In the genomic region with DNA sequence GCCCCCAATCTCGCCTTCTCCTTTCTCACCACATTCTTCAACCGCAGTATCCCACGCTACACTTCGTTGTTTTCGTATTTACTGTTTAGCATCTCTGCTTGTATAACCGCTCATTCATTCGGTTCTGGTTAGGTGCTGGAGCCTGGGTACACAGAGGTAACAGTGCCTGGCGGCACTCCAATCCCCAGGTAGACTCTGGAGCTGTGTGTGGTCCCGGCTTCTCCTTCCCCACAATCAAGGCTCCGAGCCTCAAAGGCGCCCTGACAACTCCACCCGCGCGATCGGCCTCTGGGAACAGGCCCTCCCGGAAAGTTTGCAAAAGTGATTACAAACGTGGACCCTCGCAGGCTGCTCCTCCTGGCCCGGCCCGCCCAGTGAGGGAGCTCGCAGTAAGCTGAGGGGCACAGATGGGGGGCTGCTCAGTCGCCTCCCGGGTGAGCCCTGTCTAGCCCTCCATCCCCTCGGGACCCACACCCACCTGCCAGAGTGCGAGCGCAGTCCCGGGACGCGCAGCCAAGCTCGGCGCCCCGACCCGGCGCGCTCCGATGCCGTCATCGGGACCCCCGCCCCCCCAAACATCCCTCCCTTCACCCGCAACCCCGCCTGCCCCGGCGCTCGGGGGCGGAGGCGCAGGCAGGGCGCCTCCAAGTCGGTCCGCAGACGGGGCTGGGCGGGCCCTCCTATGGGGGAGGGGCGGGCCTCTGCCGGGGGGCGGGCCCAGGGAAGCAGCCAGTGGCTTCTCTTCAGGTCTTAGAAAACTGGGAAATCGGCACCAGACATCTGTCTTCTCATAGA, we compare ENCODE assay signal across 1 mouse cellular context.
TF ChIP-seq lines count a peak whose summit lies in the region.

TSS of gene Kif7 (minus strand) at position 534 of the 795 bp plus-strand sequence.

TF ChIP-seq in MEL, 35 proteins besides CTCF, POLR2A, EP300 and RAD21 (continued from another document):
- TF ChIP-seq MYC (IDR thresholded peaks at IDR 0.05; ENCODE audit: low read depth, low read length) (no peak), UBTF (IDR thresholded peaks at IDR 0.05; ENCODE audit: borderline replicate concordance, insufficient read depth, low read depth, low read length) (no peak), MYB (IDR thresholded peaks at IDR 0.05; ENCODE audit: low read depth, low read length) (no peak)
TF ChIP-seq in MEL: peak in this region for 10.
